Mouse (Mus musculus) heart, embryonic 15.5 days (tissue): ENCODE results near the gene Lrit3. TPM values are rescaled to one million over a fixed set of nuclear protein-coding genes. Genes with fewer than 3 reads are reported as not detected.
"Not testable (repeated sequence)": the region's sequence is repeated elsewhere in the genome, so short reads cannot be mapped to it uniquely, and the experiment has no call there.

Experiments used
- ATAC-seq: fragments of 200-750 bp; cut with Nextera tagmentation; replicated peaks from 2 replicates; pipeline ENCODE4 v1.8.0; 2017; ENCODE audit warnings: low read depth, moderate TSS enrichment; ENCODE audit not compliant: insufficient number of reproducible peaks, insufficient read depth, low FRiP score
- H3K27ac ChIP-seq: fragments of 300-500 bp; sonication (generic); 2 replicates; pipeline ENCODE4 v1.5.1; 2015; ENCODE audit warnings: mild to moderate bottlenecking, inconsistent platforms
- H3K27me3 ChIP-seq: fragments of 300-500 bp; sonication (generic); 2 replicates; pipeline ENCODE4 v1.6.1; 2015; ENCODE audit warnings: inconsistent platforms
- H3K36me3 ChIP-seq: fragments of 300-500 bp; sonication (generic); 2 replicates; pipeline ENCODE4 v1.6.1; 2015; ENCODE audit warnings: mild to moderate bottlenecking, inconsistent platforms
- H3K4me1 ChIP-seq: fragments of 300-500 bp; sonication (generic); replicated peaks from 2 replicates; pipeline ENCODE4 v1.6.1; 2015; ENCODE audit warnings: inconsistent platforms
- H3K4me2 ChIP-seq: fragments of 300-500 bp; sonication (generic); 2 replicates; pipeline ENCODE4 v1.6.1; 2015; ENCODE audit warnings: inconsistent platforms, mild to moderate bottlenecking, moderate library complexity
- H3K4me3 ChIP-seq: fragments of 300-500 bp; sonication (generic); 2 replicates; pipeline ENCODE4 v1.5.1; 2015; ENCODE audit warnings: mild to moderate bottlenecking, inconsistent platforms
- H3K9ac ChIP-seq: fragments of 300-500 bp; sonication (generic); 2 replicates; pipeline ENCODE4 v1.6.1; 2015; ENCODE audit warnings: mild to moderate bottlenecking, inconsistent platforms
- H3K9me3 ChIP-seq: fragments of 300-500 bp; sonication (generic); replicated peaks from 2 replicates; pipeline ENCODE4 v1.6.1; 2016; ENCODE audit warnings: inconsistent platforms
- WGBS: fragments of 180-500 bp; shearing (Covaris S2); methylation state at CpG from one replicate; pipeline ENCODE4 v1.1.7; 2015; ENCODE audit warnings: mixed read lengths; 5-methylcytosine and 5-hydroxymethylcytosine counted together
- polyA plus RNA-seq: library from polyadenylated mRNA; unstranded; fragments of >200 nt; fragmentation: Nextera tagmentation; extraction: Ambion mirVana; gene quantifications from 2 replicates; pipeline ENCODE4 v1.2.1, GENCODE M21; 2015

Gene Lrit3
- polyA plus RNA-seq, 1 experiment from 2014 or later, result not detected

DNA sequence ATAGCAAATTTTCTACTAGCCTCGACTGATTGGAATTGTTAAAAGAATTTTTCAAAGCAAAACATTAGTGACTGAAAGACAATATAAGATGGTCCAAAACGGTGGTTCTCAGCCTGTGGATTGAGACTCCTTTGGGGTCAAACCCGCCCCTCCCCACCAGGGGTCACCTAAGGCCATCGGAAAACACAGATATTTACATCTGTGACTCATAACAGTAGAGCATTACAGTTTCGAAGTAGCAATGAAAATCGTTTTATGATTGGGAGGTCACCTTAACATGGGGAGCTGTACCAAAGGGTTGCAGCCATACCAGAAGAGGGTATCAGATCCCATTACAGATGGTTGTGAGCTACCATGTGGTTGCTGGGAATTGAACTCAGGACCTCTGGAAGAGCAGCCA, 32.6 kb downstream of the Lrit3 start:
- H3K4me1 ChIP-seq, result no peaks in the 10 kb centered on the region
- no peaks in the 10 kb centered on the region for H3K9me3 ChIP-seq
- no peaks in the 10 kb centered on the region for H3K27me3 ChIP-seq
- ATAC-seq, result no peak
- H3K9ac ChIP-seq, result no peak overlapping the region
- H3K36me3 ChIP-seq, result no peaks in the 10 kb centered on the region
- 78% methylated on average over 6 of the region's 6 CpGs for WGBS
- no peak overlapping the region for H3K27ac ChIP-seq
- H3K4me3 ChIP-seq, result no peak overlapping the region
- H3K4me2 ChIP-seq, result no peak overlapping the region

DNA sequence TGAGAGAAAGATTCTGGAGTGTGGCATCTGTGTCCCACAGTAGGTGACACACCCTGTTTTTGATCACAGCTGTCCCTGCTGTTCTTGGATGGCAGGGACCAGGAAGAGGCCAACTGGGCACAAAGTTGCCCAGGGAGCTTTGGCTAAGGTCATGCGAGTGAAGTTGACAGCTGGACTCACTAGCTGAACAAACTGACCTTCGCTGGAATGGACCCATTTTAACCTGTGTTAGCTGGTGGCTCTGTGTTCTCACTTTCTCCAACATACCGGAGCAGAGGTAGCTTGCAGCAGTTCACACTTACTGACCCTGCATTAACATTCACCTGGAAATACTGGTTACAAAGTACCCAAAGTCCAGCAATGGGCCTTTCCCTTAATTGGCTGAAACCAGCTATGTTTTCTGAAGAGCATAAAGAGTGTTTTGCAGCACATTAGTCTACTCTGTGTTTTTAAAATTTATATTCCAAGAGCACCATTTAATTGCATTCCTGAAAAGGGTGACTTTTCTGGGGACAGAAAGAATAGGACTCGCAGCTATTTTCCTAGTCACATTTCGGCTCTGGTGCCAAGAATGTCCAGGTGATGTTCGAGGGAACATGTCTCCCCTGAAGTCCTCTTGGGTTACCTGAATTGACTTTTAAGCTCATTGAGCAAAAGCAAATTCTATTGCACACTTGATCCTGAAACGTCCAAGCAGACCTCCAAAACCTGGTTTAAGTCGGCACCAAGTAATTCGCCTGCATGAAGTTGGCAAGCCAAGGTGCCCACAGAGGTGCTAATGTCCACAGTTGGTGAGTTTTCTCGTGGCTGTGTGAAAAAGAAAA, 36.6 kb downstream of the Lrit3 start:
- Histone ChIP-seq H3K4me2 (no peak overlapping the region), H3K36me3 (no peaks in the 10 kb centered on the region), H3K9ac (no peak overlapping the region), H3K27me3 (no peaks in the 10 kb centered on the region), H3K4me3 (no peak overlapping the region), H3K27ac (no peak overlapping the region), H3K4me1 (no peaks in the 10 kb centered on the region), H3K9me3 (no peaks in the 10 kb centered on the region)
- 82% methylated on average over 10 of the region's 10 CpGs for WGBS
- ATAC-seq, result no peak

DNA sequence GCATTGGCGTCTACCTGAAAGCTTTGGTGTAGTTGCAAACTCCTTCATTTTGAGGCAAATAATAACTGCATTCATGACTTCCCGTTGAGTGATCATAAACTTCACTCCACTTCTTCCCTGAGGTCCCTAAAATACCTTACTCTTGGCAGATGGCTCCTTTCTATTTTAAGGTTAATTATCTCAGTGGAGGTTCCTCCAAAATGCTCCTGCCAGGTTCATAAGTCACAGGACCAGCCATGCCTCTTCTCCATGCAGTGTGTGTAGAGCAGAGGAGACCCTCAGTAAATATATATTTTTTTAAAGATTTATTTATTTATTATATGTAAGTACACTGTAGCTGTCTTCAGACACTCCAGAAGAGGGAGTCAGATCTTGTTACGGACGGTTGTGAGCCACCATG, 37.7 kb downstream of the Lrit3 start:
- no peaks in the 10 kb centered on the region for H3K4me1 ChIP-seq
- H3K9ac ChIP-seq, result no peak overlapping the region
- H3K4me3 ChIP-seq, result no peak overlapping the region
- no peaks in the 10 kb centered on the region for H3K27me3 ChIP-seq
- no peak for ATAC-seq
- no peaks in the 10 kb centered on the region for H3K36me3 ChIP-seq
- 72% methylated on average over 4 of the region's 4 CpGs for WGBS
- H3K4me2 ChIP-seq, result no peak overlapping the region
- H3K9me3 ChIP-seq, result no peaks in the 10 kb centered on the region
- H3K27ac ChIP-seq, result no peak overlapping the region

DNA sequence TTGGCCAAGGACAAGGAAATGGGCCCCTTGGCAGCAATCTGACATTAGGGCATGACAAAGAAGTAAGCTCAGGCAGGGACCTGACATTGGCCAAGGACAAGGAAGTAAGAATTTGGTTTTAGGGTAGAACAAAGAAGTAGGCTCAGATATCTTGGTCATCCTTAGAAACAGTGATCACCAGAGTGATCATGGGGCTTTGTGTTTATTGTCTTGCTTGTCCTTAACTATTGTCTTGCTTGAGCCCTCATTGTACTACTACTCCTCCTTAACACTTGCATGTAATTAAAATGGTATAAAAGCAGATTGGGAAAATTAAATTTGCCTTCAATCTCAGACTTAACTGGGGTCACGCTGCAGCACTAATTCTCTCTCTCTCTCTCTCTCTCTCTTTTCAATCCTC, 46.2 kb downstream of the Lrit3 start:
- 89% methylated on average over 1 of the region's 1 CpGs for WGBS
- H3K36me3 ChIP-seq, ATAC-seq, H3K9me3 ChIP-seq, H3K4me3 ChIP-seq, H3K9ac ChIP-seq, H3K27ac ChIP-seq, H3K27me3 ChIP-seq, H3K4me2 ChIP-seq: not testable (repeated sequence)
- peaks cover 16% of the 10 kb centered on the region for H3K4me1 ChIP-seq

DNA sequence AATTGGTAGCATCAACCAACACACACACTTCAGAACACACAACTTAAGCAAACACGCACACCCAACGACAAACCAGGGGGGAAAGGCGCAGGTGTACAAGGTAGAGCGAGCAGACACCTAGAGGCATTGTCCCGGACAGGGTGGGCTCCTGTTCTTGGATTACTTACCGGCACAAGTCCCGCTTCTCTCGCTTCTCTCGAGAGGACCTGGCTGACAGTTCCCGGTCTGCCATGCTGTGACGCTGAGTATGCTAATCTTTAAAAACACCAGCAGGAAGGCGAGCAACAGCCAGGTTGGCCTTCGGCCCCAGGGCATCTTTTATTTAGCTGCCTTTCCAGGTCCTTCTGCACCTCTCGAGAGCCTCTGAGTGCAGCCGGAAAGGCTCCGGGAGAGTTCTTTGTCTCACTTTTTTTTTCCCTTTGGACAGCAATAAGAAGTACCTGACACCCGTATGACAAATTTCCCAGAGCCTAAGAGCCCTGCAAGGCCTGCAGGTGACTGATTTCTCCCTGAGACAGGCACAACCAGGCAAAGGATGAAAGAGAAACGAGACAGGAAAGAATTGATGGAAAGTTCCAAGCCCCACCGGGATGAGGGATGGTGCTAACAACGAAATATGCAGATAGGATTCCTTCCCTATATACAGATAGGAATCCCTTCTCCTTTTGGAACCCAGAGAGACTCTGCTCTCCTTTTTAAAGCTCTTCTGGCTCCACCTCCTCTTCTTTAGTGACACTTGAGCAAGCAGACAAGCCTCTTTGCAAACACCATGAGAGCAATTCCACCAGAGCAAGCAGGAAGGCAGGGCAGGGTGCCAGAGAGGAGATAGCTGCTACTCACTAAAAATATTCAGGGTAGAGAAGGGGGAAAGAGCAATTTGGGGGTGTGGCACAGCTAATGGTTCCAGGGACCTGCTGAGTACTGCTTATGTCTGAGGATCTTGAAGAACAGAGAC, 48.9 kb downstream of the Lrit3 start, which contains the start of gene Egf:
Gene Egf, minus strand, starts transcription at position 667 of the 955 bp plus-strand sequence.
- H3K9ac ChIP-seq, result 0 out of 2 replicates have a peak within 1 kb of the TSS, but pooled peaks have one; percentile 11
- no peaks in the 10 kb centered on the region for H3K36me3 ChIP-seq
- peak within 1 kb of the TSS; percentile 51 for H3K27ac ChIP-seq
- WGBS, result 9% methylated on average over 20 of the region's 20 CpGs
- H3K9me3 ChIP-seq, result peaks cover 6% of the 10 kb centered on the region; the same call in 1 of the 2 replicates
- ATAC-seq, result peak; percentile 67; the same call in 1 of the 2 replicates
- H3K4me2 ChIP-seq, result peak within 1 kb of the TSS; percentile 62
- H3K4me3 ChIP-seq, result peak within 1 kb of the TSS; percentile 39
- peaks cover 16% of the 10 kb centered on the region for H3K4me1 ChIP-seq
- H3K27me3 ChIP-seq, result no peaks in the 10 kb centered on the region

DNA sequence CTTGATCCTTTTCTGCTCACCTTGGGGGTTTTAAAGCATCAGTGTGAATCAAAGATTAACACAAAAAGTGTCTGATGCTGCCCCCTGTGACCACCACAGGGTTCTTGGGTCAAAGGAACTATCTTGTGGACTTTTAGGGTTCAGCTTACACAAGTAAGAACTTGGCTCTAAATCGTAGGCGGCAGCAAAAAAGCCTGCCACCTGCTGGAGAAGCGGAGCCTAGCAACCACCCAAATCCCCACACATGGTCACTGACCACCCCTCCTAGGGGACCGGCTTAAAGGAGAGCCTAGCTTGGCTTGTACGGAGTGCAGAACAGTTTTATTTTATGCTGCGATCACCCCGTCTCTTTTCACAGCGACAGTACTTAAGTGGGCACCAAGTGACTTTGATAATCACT, 59.0 kb downstream of the Lrit3 start:
- H3K4me1 ChIP-seq, result no peaks in the 10 kb centered on the region
- no peak for ATAC-seq
- H3K36me3 ChIP-seq, result no peaks in the 10 kb centered on the region
- no peak overlapping the region for H3K4me3 ChIP-seq
- WGBS, result 42% methylated on average over 8 of the region's 8 CpGs
- H3K9me3 ChIP-seq, result no peaks in the 10 kb centered on the region
- no peak overlapping the region for H3K9ac ChIP-seq
- H3K27me3 ChIP-seq, result no peaks in the 10 kb centered on the region
- no peak overlapping the region for H3K27ac ChIP-seq
- H3K4me2 ChIP-seq, result no peak overlapping the region

DNA sequence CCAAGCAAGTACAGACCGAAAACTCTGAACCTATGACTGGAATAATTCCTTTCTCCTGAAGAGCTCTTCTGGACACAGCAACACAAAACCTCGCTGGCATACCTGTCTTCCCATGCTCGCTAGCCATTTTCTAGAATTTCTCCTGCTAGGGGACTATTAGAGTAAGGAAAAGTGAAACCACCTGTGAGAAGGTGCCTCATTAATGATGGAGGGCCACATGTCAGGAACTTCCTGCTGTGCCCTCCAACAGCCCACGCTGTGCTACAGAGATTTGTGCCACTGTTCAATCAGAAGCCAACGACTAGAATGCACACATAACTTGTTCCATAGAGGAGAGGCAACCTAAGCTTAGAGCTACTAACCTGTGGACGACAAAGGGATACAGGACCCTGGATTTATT, 61.0 kb downstream of the Lrit3 start:
- WGBS, result 72% methylated on average over 6 of the region's 6 CpGs
- H3K27ac ChIP-seq, result no peak overlapping the region
- H3K4me2 ChIP-seq, result no peak overlapping the region
- no peaks in the 10 kb centered on the region for H3K9me3 ChIP-seq
- ATAC-seq, result no peak
- H3K4me3 ChIP-seq, result no peak overlapping the region
- no peak overlapping the region for H3K9ac ChIP-seq
- no peaks in the 10 kb centered on the region for H3K36me3 ChIP-seq
- H3K27me3 ChIP-seq, result no peaks in the 10 kb centered on the region
- H3K4me1 ChIP-seq, result no peaks in the 10 kb centered on the region

DNA sequence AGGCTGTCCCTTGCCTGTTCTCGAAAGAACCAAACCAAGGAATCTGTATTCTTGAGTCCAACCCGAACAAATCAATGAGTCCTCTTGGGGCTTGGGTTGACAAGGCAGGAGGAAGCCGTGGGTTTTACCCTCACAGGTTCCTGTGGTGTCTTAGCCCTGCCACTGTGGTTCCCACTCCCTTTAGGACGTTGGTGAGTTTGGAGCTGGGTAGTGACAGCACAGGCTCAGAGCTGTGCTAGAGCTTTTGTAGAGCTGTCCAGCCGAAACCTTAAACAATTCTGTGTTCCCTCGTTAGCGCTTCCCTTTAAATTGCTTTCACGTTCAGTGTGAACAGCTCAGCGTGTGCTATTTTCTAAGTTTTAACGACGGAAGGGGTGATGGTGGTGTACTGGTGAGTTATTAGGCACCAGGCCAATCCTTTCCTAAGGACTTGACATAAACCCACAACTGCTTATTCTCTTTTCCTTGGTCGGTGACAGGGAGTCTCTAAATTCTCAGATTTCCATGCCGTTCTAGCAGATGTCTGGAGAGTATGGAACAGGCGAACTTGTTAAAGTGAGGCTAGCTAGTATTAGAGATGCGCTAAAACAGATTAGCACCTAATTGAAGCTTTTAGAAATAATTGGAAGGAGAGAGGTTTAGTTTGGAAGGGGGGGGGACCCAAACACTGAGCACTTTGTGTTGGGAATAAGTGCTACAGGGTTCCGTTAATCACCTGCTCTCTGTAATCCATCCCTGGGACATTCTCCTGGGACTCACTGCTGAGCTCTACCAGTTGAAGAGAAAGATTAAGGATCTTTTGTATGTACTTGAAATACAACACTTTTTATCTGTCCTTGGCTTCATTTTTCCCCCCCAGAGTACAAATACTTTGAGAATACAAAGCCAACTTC, 65.3 kb downstream of the Lrit3 start:
- no peaks in the 10 kb centered on the region for H3K9me3 ChIP-seq
- no peak overlapping the region for H3K4me2 ChIP-seq
- no peaks in the 10 kb centered on the region for H3K4me1 ChIP-seq
- H3K9ac ChIP-seq, result no peak overlapping the region
- no peak for ATAC-seq
- no peaks in the 10 kb centered on the region for H3K36me3 ChIP-seq
- WGBS, result 74% methylated on average over 16 of the region's 16 CpGs
- H3K4me3 ChIP-seq, result no peak overlapping the region
- H3K27ac ChIP-seq, result no peak overlapping the region
- no peaks in the 10 kb centered on the region for H3K27me3 ChIP-seq

Other genes starting within 250 kb of the Lrit3 start
- 2.3 TPM in 2 replicates for gene Egf, start 48.7 kb downstream of the Lrit3 start, polyA plus RNA-seq
- not detected in 2 replicates for gene Rrh, start 18.6 kb upstream of the Lrit3 start, polyA plus RNA-seq
- 37.0 and 42.1 TPM in 2 replicates for gene Gar1, start 27.4 kb upstream of the Lrit3 start, polyA plus RNA-seq
- 2.2 and 3.7 TPM in 2 replicates for gene Cfi, start 31.9 kb upstream of the Lrit3 start, polyA plus RNA-seq
- gene Pla2g12a, start 74.6 kb upstream of the Lrit3 start, polyA plus RNA-seq, result 53.2 and 58.0 TPM in 2 replicates
- gene Casp6, start 97.4 kb upstream of the Lrit3 start, polyA plus RNA-seq, result 58.7 and 62.6 TPM in 2 replicates
- 4.4 and 9.4 TPM in 2 replicates for gene Mcub, start 166.2 kb upstream of the Lrit3 start, polyA plus RNA-seq